Mouse (Mus musculus): ENCODE measurements around the gene Tbc1d19. TPM values are rescaled to one million over a fixed set of nuclear protein-coding genes. Genes with fewer than 3 reads are reported as not detected.

Gene Tbc1d19
- polyA plus RNA-seq, 1 experiment from 2014 or later: 70.1 TPM

Other genes starting within 250 kb of the Tbc1d19 start
- 0.60 and 0.66 TPM in 2 replicates for gene Cckar, start 101.9 kb upstream of the Tbc1d19 start, polyA plus RNA-seq (2014; fragmentation: Nextera tagmentation; extraction: Ambion mirVana)
- 36.2 and 36.4 TPM in 2 replicates for gene Stim2, start 188.9 kb downstream of the Tbc1d19 start, polyA plus RNA-seq (2014; fragmentation: Nextera tagmentation; extraction: Ambion mirVana)